Mouse (Mus musculus): ENCODE results near the gene Llgl2.

GRCm38 (mm10) chr11:115899486-115900266 lies 75.8 kb downstream of the Llgl2 start, which contains the start of gene Smim5:
- TF ChIP-seq POLR2A (IDR thresholded peaks at IDR 0.05; ENCODE audit: extremely low read depth, insufficient read depth, low read length) (no peak), CTCF (IDR thresholded peaks at IDR 0.05; ENCODE audit: extremely low read depth, insufficient read depth, low read length) (no peak)

Data from cortical plate, adult 2 months (tissue).